Mouse (Mus musculus) left cerebral cortex, adult 8-10 months (tissue): ENCODE measurements around the gene Hoxc11. TPM values are rescaled to one million over a fixed set of nuclear protein-coding genes. Genes with fewer than 3 reads are reported as not detected.

Source experiments
- DNase-seq, 2 experiments: peaks; one replicate each; pipeline ENCODE4 v3.0.0; 2022; ENCODE audit warnings: low spot score in 2 of 2
- total RNA-seq, 4 experiments: library from RNA; stranded (reverse); gene quantifications; 2 replicates each; pipeline ENCODE4 v1.2.4; 2022

Gene Hoxc11
- total RNA-seq, 4 experiments from 2014 or later: not detected

DNA sequence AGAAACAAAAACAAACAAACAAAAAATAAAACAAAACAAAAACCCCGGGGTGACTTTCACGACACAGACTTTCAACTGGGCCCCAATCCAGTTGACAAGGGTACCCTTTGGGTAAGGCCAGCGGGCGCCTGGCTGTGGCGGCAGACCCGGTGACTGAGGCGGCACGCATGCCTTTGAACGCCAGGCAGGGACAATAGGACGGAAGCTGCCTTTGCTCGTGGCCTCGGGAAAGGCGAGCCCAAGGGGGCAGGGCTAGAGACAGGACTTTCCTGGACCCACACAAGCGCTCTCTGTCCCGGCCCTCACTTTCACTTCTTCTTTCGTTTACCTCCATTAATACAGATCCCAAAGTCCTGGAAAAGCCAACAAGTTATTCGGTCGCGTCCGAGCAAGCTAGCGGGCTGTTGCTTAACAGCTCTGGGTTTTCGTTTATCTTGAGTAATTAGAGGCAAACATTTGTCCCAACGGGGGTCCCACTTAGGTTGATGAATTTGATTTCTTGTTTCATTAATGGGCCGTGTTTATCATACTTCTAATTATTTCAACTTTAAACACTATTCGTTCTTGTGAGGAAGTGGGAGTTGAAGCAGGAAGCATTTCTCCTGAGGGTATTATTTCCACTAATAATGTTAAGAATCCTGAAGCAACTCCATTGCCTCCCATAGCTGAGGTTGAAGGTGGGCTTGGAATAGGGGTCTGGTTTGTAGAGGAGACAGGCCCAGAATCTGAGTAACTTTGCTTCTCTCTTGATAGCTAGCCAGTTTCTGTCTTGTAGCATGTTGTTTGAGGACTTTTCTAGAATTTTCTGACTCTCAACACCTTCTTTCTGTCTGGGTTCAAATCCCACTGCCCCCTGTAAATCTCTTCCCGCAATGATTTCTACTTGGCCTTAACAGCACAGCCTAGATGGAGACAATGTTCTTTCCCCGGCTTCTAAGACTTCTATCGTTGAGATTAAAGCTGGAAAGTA is 9.7 kb downstream of the Hoxc11 start:
- no peak for DNase-seq

GRCm38 (mm10) chr15:102965003-102965891 is 11.0 kb downstream of the Hoxc11 start:
- no peak for DNase-seq

- no peak for DNase-seq
Observed at GRCm38 (mm10) chr15:102965892-102966775, 11.9 kb downstream of the Hoxc11 start.

GRCm38 (mm10) chr15:102966776-102967311 is 12.6 kb downstream of the Hoxc11 start, which contains the start of gene Hoxc10:
Gene Hoxc10 (plus strand): TSS chr15:102966796.
- no peak for DNase-seq

GRCm38 (mm10) chr15:102967312-102967510 is 13.0 kb downstream of the Hoxc11 start, which contains the start of gene Hoxc5:
Gene Hoxc5 (plus strand): TSS chr15:102967443.
- DNase-seq: no peak

DNA sequence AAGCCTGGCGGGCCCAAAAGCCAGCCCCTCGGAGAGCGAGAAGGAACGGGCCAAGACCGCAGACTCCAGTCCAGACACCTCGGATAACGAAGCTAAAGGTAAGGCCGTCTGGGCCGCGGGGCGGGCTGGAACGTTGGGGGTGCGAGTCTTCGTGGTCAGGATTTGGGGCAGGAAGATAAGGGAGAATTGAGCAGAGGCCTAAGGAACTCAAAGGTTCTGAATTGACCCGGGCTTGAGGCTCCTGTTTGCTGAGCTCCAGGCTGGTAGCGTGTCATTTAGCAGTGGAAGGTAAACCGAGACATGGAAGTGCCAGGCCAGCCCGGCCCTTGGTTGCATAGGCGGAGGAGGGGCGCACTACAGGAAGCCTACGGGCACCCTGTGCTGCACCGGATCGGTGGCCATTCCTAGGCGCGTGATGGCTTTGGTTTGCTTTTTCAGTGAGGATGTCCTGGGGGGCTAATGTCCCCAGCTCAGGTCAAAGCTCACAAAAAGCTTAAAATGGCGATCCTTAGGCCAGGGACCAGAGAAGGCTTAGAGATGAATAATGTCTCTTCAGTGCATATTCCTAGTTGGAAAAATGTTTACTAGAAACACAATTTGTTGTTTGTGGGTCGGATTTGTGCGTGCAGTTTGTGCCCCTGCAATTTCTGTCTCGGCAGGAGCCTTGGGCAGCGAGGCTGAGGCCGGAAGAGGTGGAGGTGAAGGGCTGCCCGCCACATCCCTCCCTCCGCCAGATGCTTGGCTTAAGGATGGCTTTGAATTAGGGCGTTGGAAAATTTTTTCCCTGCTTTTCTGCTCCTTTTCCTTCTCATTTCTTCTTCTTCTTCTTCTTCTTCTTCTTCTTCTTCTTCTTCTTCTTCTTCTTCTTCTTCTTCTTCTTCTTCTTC is 13.5 kb downstream of the Hoxc11 start:
- no peak for DNase-seq

DNA sequence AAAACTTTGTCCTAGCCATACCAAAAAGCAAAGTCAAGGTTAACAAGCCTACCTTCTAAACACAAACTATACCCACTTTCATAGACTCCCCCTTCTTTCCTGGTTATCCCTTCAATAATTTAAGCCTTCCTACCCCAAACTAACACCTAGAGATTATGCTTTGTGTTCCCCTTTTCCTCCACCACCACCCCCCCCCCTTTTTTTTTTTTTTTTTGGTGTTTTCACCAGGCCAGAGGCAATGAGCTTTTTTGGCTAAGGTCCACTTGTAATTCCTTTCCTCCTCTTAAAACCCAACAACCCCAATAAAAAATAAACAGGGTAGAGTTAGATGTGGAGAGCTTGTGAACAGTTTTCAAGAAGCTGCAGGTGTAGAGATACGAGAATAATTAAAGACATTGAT is 15.1 kb downstream of the Hoxc11 start:
- DNase-seq: no peak

DNA sequence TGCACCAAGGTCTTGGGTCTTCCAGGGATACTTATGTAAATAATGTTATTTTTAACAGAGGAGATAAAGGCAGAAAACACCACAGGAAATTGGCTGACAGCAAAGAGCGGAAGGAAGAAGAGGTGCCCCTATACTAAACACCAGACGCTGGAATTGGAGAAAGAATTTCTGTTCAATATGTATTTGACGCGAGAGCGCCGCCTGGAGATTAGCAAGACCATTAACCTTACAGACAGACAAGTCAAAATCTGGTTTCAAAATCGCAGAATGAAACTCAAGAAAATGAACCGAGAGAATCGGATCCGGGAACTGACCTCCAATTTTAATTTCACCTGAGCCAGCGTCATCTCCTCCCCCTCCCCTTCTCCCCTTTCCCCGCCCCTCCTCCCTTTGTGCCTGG is 16.5 kb downstream of the Hoxc11 start:
- no peak for DNase-seq

- no peak for DNase-seq
Observed at GRCm38 (mm10) chr15:102972254-102972653, 18.0 kb downstream of the Hoxc11 start.

GRCm38 (mm10) chr15:102972753-102973152 is 18.5 kb downstream of the Hoxc11 start:
- no peak for DNase-seq

DNA sequence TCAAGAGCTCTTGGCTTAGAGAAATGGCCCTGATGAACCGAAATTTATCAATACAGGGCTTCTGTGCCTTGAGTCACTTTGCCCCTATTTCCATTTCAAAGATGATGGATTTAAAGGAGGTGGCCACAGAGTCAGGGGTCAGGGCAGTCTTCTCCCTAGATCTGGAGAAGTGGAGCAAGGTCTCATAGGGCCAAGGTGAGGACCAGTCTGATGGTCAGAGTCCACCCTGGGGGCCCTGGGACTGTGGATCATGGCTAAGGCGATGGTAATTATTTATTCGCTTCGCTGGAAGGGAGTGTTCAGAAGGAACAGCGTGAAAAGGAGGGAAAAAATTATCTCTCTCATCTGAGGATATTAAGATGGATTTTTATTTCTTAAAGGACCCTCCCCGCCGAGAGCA is 20.8 kb downstream of the Hoxc11 start:
- no peak for DNase-seq

GRCm38 (mm10) chr15:102975688-102976111 is 21.5 kb downstream of the Hoxc11 start:
- DNase-seq: no peak

- DNase-seq: no peak
Observed at GRCm38 (mm10) chr15:102976171-102976570, 21.9 kb downstream of the Hoxc11 start, which contains the start of gene Hoxc9. Gene Hoxc9 (plus strand): TSS chr15:102976439.

DNA sequence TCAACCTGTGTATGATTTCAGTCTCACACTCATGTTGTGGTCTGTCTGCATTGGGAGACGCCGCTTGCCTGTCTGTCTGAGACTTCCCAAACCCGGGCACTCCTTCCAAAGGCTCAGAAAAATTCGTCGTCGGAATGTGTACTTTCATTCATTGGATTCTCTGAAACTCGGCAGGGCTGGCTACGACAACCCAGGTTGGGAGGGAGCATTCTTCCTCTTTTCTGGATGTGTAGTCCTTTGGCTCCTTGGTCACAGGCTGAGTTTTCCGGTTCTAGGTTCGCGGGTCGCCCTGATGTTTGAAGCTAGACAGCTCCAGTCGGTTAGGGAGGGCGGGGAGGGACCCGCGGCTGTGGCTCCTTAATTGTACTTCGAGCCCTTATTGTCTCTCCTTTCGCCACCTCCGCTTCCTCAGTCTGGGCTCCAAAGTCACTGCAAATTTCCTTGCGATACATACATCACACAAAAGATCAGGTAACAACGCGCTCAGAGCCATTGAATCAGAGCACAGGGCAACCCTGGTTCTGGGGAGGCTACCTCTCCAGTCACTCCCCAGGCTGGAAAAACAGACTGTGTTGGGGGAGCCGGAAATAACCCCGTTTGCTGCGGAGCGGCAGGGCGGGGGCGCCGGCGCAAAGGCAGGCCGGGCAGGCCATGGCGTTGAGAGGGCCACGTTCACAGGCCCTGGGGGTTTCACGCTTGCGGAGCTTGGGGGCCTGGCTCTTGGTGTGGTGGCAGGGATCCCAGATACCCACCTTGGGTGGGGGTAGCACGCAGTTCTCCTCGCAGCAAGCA is 22.6 kb downstream of the Hoxc11 start:
- DNase-seq: no peak

DNA sequence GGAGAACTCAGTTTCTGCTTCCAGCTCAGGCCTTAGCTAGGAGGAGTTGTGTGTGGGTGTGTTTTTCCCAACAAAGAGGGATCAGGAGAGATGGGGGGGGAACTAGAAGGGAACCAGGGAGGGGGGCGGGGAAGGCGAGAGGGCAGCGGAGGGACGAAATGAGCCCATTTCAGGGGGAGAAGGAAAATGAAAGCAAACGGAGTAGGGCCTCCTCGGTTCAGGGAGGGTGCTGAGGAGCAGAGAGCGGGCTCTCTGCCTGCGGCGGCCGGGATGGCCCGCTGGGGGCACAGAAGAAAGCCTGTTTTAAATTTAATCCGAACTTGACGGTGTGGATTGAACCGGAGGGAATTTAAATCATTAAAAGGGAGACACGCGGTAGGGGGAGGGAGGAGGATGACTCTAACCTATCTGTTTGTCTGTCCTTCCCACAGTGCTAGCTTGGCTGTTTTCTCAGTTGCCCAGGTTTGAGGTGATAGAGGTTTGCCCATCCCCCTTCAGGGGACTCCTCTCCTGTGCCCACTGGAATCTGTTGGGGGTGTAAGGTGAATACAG is 23.3 kb downstream of the Hoxc11 start:
- DNase-seq: no peak

GRCm38 (mm10) chr15:102978615-102979515 is 24.6 kb downstream of the Hoxc11 start:
- no peak for DNase-seq

- no peak for DNase-seq
Observed at GRCm38 (mm10) chr15:102979936-102980335, 25.7 kb downstream of the Hoxc11 start.

GRCm38 (mm10) chr15:102980352-102980751 is 26.1 kb downstream of the Hoxc11 start:
- no peak for DNase-seq
